Mouse (Mus musculus) heart, embryonic 14.5 days (tissue): ENCODE measurements around the gene Nanos3. TPM values are rescaled to one million over a fixed set of nuclear protein-coding genes. Genes with fewer than 3 reads are reported as not detected.

ENCODE experiments used
- ATAC-seq: fragments of 200-750 bp; cut with Nextera tagmentation; 2 replicates; pipeline ENCODE4 v1.8.0; 2017; ENCODE audit warnings: low read depth, moderate TSS enrichment; ENCODE audit not compliant: insufficient number of reproducible peaks, insufficient read depth, low FRiP score
- H3K27ac ChIP-seq, 2 experiments: fragments of 200-500 bp in 1 of 2; fragments of 300-500 bp in 1 of 2; sonication (generic) in 1 of 2; replicated peaks in 1 of 2; 2 replicates each; pipeline ENCODE4 v1.5.1; 2012 to 2014; ENCODE audit warnings: low read depth in 2 of 2, low read length in 2 of 2, control low read depth in 1 of 2, mild to moderate bottlenecking in 1 of 2, mixed read lengths in 1 of 2; ENCODE audit not compliant: control insufficient read depth in 1 of 2, insufficient read depth in 1 of 2
- H3K27me3 ChIP-seq: fragments of 300-500 bp; sonication (generic); 2 replicates; pipeline ENCODE4 v1.6.1; 2014; ENCODE audit warnings: mild to moderate bottlenecking, low read length, control low read depth; ENCODE audit not compliant: control insufficient read depth, insufficient read depth
- H3K36me3 ChIP-seq: fragments of 300-500 bp; sonication (generic); 2 replicates; pipeline ENCODE4 v1.6.1; 2014; ENCODE audit warnings: mild to moderate bottlenecking, control low read depth, low read length, mixed read lengths; ENCODE audit not compliant: control insufficient read depth, insufficient read depth
- H3K4me1 ChIP-seq, 2 experiments: fragments of 200-500 bp in 1 of 2; fragments of 300-500 bp in 1 of 2; sonication (generic) in 1 of 2; 2 replicates each; pipeline ENCODE4 v1.6.1; 2012 to 2014; ENCODE audit warnings: low read length in 2 of 2, control low read depth in 1 of 2, mixed read lengths in 1 of 2; ENCODE audit not compliant: control insufficient read depth in 2 of 2, insufficient read depth in 2 of 2
- H3K4me2 ChIP-seq: fragments of 300-500 bp; sonication (generic); 2 replicates; pipeline ENCODE4 v1.6.1; 2014; ENCODE audit warnings: mild to moderate bottlenecking, low read length
- H3K4me3 ChIP-seq, 2 experiments: fragments of 200-500 bp in 1 of 2; fragments of 300-500 bp in 1 of 2; sonication (generic) in 1 of 2; 2 replicates each; pipeline ENCODE4 v1.5.1; 2012 to 2014; ENCODE audit warnings: low read length in 2 of 2, mild to moderate bottlenecking in 2 of 2, control low read depth in 1 of 2, low read depth in 1 of 2, moderate library complexity in 1 of 2; ENCODE audit not compliant: control insufficient read depth in 1 of 2, insufficient read depth in 1 of 2
- H3K9ac ChIP-seq: fragments of 300-500 bp; sonication (generic); 2 replicates; pipeline ENCODE4 v1.6.1; 2014; ENCODE audit warnings: mild to moderate bottlenecking, low read length
- H3K9me3 ChIP-seq: fragments of 300-500 bp; sonication (generic); 2 replicates; pipeline ENCODE4 v1.6.1; 2016; ENCODE audit warnings: low read length, control low read depth; ENCODE audit not compliant: control insufficient read depth
- WGBS: fragments of 180-500 bp; shearing (Covaris S2); extraction: QIAGEN DNeasy Blood & Tissue Kit; methylation state at CpG from one replicate; pipeline ENCODE4 v1.1.7; 2014; 5-methylcytosine and 5-hydroxymethylcytosine counted together
- polyA plus RNA-seq: library from polyadenylated mRNA; unstranded; fragments of >200 nt; fragmentation: Nextera tagmentation; extraction: Ambion mirVana; gene quantifications from 2 replicates; pipeline ENCODE4 v1.2.1, GENCODE M21; 2014

The Nanos3 gene
- polyA plus RNA-seq, 1 experiment from 2014 or later: 3.8 TPM

- Histone ChIP-seq H3K27ac (no peak overlapping the region), H3K36me3 (peaks cover 69% of the 10 kb centered on the region), H3K4me3 (no peak overlapping the region), H3K9ac (no peak overlapping the region), H3K4me1 (peaks cover 15 to 43% of the 10 kb centered on the region in 2 experiments), H3K27me3 (no peaks in the 10 kb centered on the region), H3K4me2 (no peak overlapping the region), H3K9me3 (no peaks in the 10 kb centered on the region)
- WGBS: 92% methylated on average over 3 of the region's 3 CpGs
- no peak for ATAC-seq
Observed at GRCm38 (mm10) chr8:84206666-84207065, 21.6 kb upstream of the Nanos3 start.

- Histone ChIP-seq H3K4me1 (peaks cover 19 to 36% of the 10 kb centered on the region in 2 experiments), H3K4me3 (no peak overlapping the region), H3K36me3 (peaks cover 54% of the 10 kb centered on the region), H3K9me3 (no peaks in the 10 kb centered on the region), H3K4me2 (0 out of 2 replicates have a peak overlapping the region, but pooled peaks have one; percentile 4), H3K9ac (no peak overlapping the region), H3K27me3 (no peaks in the 10 kb centered on the region), H3K27ac (no peak overlapping the region)
- ATAC-seq: no peak
- 92% methylated on average over 5 of the region's 5 CpGs for WGBS
Observed at GRCm38 (mm10) chr8:84205073-84205472, 20.1 kb upstream of the Nanos3 start.

- peak overlapping the region; percentile 64 to 83 for H3K4me3 ChIP-seq
- WGBS: 41% methylated on average over 13 of the region's 13 CpGs
- peak overlapping the region; percentile 95 for H3K9ac ChIP-seq
- H3K4me2 ChIP-seq: peak overlapping the region; percentile 91
- H3K27me3 ChIP-seq: no peaks in the 10 kb centered on the region
- no peaks in the 10 kb centered on the region for H3K9me3 ChIP-seq
- ATAC-seq: peak; percentile 10; the same call in 1 of the 2 replicates
- H3K27ac ChIP-seq: peak overlapping the region; percentile 98 to 99
- H3K36me3 ChIP-seq: peaks cover 45% of the 10 kb centered on the region
- peaks cover 25 to 45% of the 10 kb centered on the region in 2 experiments for H3K4me1 ChIP-seq
Observed at GRCm38 (mm10) chr8:84203975-84204772, 19.2 kb upstream of the Nanos3 start.

GRCm38 (mm10) chr8:84202938-84203917 is 18.2 kb upstream of the Nanos3 start:
- H3K36me3 ChIP-seq: peaks cover 36% of the 10 kb centered on the region
- peak; percentile 62 for ATAC-seq
- 4% methylated on average over 34 of the region's 34 CpGs for WGBS

GRCm38 (mm10) chr8:84202466-84202865 is 17.4 kb upstream of the Nanos3 start:
- Histone ChIP-seq H3K9me3 (no peaks in the 10 kb centered on the region), H3K36me3 (peaks cover 32% of the 10 kb centered on the region), H3K27ac (peak overlapping the region; percentile 98 to 99), H3K4me3 (peak overlapping the region; percentile 64 to 83), H3K4me1 (peaks cover 39 to 55% of the 10 kb centered on the region in 2 experiments), H3K9ac (peak overlapping the region; percentile 95), H3K27me3 (no peaks in the 10 kb centered on the region), H3K4me2 (peak overlapping the region; percentile 91)
- no peak for ATAC-seq
- 65% methylated on average over 9 of the region's 9 CpGs for WGBS

More at GRCm38 (mm10) chr8:84202938-84203917, 18.2 kb upstream of the Nanos3 start:
- Histone ChIP-seq H3K4me2 (peak overlapping the region; percentile 91), H3K27me3 (no peaks in the 10 kb centered on the region), H3K9me3 (no peaks in the 10 kb centered on the region), H3K27ac (peak overlapping the region; percentile 98 to 99), H3K4me3 (peak overlapping the region; percentile 64 to 83), H3K9ac (peak overlapping the region; percentile 95), H3K4me1 (peaks cover 33 to 54% of the 10 kb centered on the region in 2 experiments)

GRCm38 (mm10) chr8:84201545-84202245 is 16.7 kb upstream of the Nanos3 start:
- H3K9me3 ChIP-seq: no peaks in the 10 kb centered on the region
- H3K4me1 ChIP-seq: peaks cover 41 to 55% of the 10 kb centered on the region in 2 experiments
- H3K4me2 ChIP-seq: peak overlapping the region; percentile 91
- ATAC-seq: peak; percentile 5; the same call in 1 of the 2 replicates
- peaks cover 28% of the 10 kb centered on the region for H3K36me3 ChIP-seq
- WGBS: 29% methylated on average over 15 of the region's 15 CpGs
- H3K27ac ChIP-seq: peak overlapping the region; percentile 98 to 99
- H3K9ac ChIP-seq: peak overlapping the region; percentile 95
- peak overlapping the region; percentile 64 to 83 for H3K4me3 ChIP-seq
- H3K27me3 ChIP-seq: no peaks in the 10 kb centered on the region
